Mouse (Mus musculus): Measurements from ENCODE around the gene Slamf1. TPM values are rescaled to one million over a fixed set of nuclear protein-coding genes. Genes with fewer than 3 reads are reported as not detected.

The Slamf1 gene
- polyA plus RNA-seq, 1 experiment = 20.5 TPM

- Histone ChIP-seq H3K27ac (ENCODE audit: control insufficient read depth, insufficient read depth, low read length) (peak overlapping the region; percentile 75), H3K36me3 (ENCODE audit: control insufficient read depth, insufficient read depth, low read length) (peaks cover 47% of the 10 kb centered on the region), H3K27me3 (ENCODE audit: control insufficient read depth, insufficient read depth, low read length) (no peaks in the 10 kb centered on the region), H3K4me1 (replicated peaks; ENCODE audit: control insufficient read depth, insufficient read depth, low read length) (peaks cover 25% of the 10 kb centered on the region), H3K4me3 (ENCODE audit: control insufficient read depth, insufficient read depth, low read length) (no peak overlapping the region)
- WGBS = 26% methylated on average over 5 of the region's 5 CpGs
- peak; percentile 77 for DNase-seq
- TF ChIP-seq CTCF (IDR thresholded peaks at IDR 0.05; ENCODE audit: borderline replicate concordance, control insufficient read depth, extremely low read depth, insufficient read depth, low read length, poor library complexity) (no peak), POLR2A (IDR thresholded peaks at IDR 0.05; ENCODE audit: control insufficient read depth, extremely low read depth, insufficient read depth, low read length, poor library complexity) (no peak)
These were observed 15.5 kb downstream of the Slamf1 start for GRCm38 (mm10) chr1:171782287-171782915.

- DNase-seq = no peak
- no peak for TF ChIP-seq POLR2A (IDR thresholded peaks at IDR 0.05; ENCODE audit: control insufficient read depth, extremely low read depth, insufficient read depth, low read length, poor library complexity)
- no peak for TF ChIP-seq CTCF (IDR thresholded peaks at IDR 0.05; ENCODE audit: borderline replicate concordance, control insufficient read depth, extremely low read depth, insufficient read depth, low read length, poor library complexity)
- Histone ChIP-seq H3K36me3 (ENCODE audit: control insufficient read depth, insufficient read depth, low read length) (peaks cover 48% of the 10 kb centered on the region), H3K4me1 (replicated peaks; ENCODE audit: control insufficient read depth, insufficient read depth, low read length) (peaks cover 27% of the 10 kb centered on the region), H3K27me3 (ENCODE audit: control insufficient read depth, insufficient read depth, low read length) (no peaks in the 10 kb centered on the region), H3K27ac (ENCODE audit: control insufficient read depth, insufficient read depth, low read length) (no peak overlapping the region), H3K4me3 (ENCODE audit: control insufficient read depth, insufficient read depth, low read length) (no peak overlapping the region)
- WGBS = 83% methylated on average over 1 of the region's 1 CpGs
These were observed 18.9 kb downstream of the Slamf1 start for GRCm38 (mm10) chr1:171785871-171786270.

- no peak for TF ChIP-seq CTCF (IDR thresholded peaks at IDR 0.05; ENCODE audit: borderline replicate concordance, control insufficient read depth, extremely low read depth, insufficient read depth, low read length, poor library complexity)
- TF ChIP-seq POLR2A (IDR thresholded peaks at IDR 0.05; ENCODE audit: control insufficient read depth, extremely low read depth, insufficient read depth, low read length, poor library complexity) = no peak
- Histone ChIP-seq H3K36me3 (ENCODE audit: control insufficient read depth, insufficient read depth, low read length) (peaks cover 53% of the 10 kb centered on the region), H3K27ac (ENCODE audit: control insufficient read depth, insufficient read depth, low read length) (no peak overlapping the region), H3K4me1 (replicated peaks; ENCODE audit: control insufficient read depth, insufficient read depth, low read length) (peaks cover 22% of the 10 kb centered on the region), H3K4me3 (ENCODE audit: control insufficient read depth, insufficient read depth, low read length) (no peak overlapping the region), H3K27me3 (ENCODE audit: control insufficient read depth, insufficient read depth, low read length) (no peaks in the 10 kb centered on the region)
- WGBS = 89% methylated on average over 6 of the region's 6 CpGs
- DNase-seq = no peak
These were observed 20.5 kb downstream of the Slamf1 start for GRCm38 (mm10) chr1:171787281-171788015.

GRCm38 (mm10) chr1:171788461-171789283 lies 21.7 kb downstream of the Slamf1 start:
- DNase-seq = peak; percentile 59
- no peak for TF ChIP-seq POLR2A (IDR thresholded peaks at IDR 0.05; ENCODE audit: control insufficient read depth, extremely low read depth, insufficient read depth, low read length, poor library complexity)
- no peak for TF ChIP-seq CTCF (IDR thresholded peaks at IDR 0.05; ENCODE audit: borderline replicate concordance, control insufficient read depth, extremely low read depth, insufficient read depth, low read length, poor library complexity)
- H3K36me3 ChIP-seq (ENCODE audit: control insufficient read depth, insufficient read depth, low read length) = peaks cover 62% of the 10 kb centered on the region
- H3K27me3 ChIP-seq (ENCODE audit: control insufficient read depth, insufficient read depth, low read length) = no peaks in the 10 kb centered on the region
- H3K27ac ChIP-seq (ENCODE audit: control insufficient read depth, insufficient read depth, low read length) = peak overlapping the region; percentile 25; the same call in 1 of the 2 replicates
- 39% methylated on average over 12 of the region's 12 CpGs for WGBS
- H3K4me1 ChIP-seq (replicated peaks; ENCODE audit: control insufficient read depth, insufficient read depth, low read length) = peaks cover 22% of the 10 kb centered on the region
- no peak overlapping the region for H3K4me3 ChIP-seq (ENCODE audit: control insufficient read depth, insufficient read depth, low read length)

- H3K27ac ChIP-seq (ENCODE audit: control insufficient read depth, insufficient read depth, low read length) = no peak overlapping the region; the same call in 1 of the 2 replicates
- no peaks in the 10 kb centered on the region for H3K27me3 ChIP-seq (ENCODE audit: control insufficient read depth, insufficient read depth, low read length)
- DNase-seq = no peak
- H3K36me3 ChIP-seq (ENCODE audit: control insufficient read depth, insufficient read depth, low read length) = peaks cover 67% of the 10 kb centered on the region
- TF ChIP-seq CTCF (IDR thresholded peaks at IDR 0.05; ENCODE audit: borderline replicate concordance, control insufficient read depth, extremely low read depth, insufficient read depth, low read length, poor library complexity) (no peak), POLR2A (IDR thresholded peaks at IDR 0.05; ENCODE audit: control insufficient read depth, extremely low read depth, insufficient read depth, low read length, poor library complexity) (no peak)
- H3K4me3 ChIP-seq (ENCODE audit: control insufficient read depth, insufficient read depth, low read length) = no peak overlapping the region
- peaks cover 19% of the 10 kb centered on the region for H3K4me1 ChIP-seq (replicated peaks; ENCODE audit: control insufficient read depth, insufficient read depth, low read length)
- 40% methylated on average over 3 of the region's 3 CpGs for WGBS
These were observed 22.5 kb downstream of the Slamf1 start for GRCm38 (mm10) chr1:171789407-171789806.

GRCm38 (mm10) chr1:171791491-171791890 lies 24.6 kb downstream of the Slamf1 start:
- Histone ChIP-seq H3K4me3 (ENCODE audit: control insufficient read depth, insufficient read depth, low read length) (no peak overlapping the region), H3K27ac (ENCODE audit: control insufficient read depth, insufficient read depth, low read length) (no peak overlapping the region), H3K27me3 (ENCODE audit: control insufficient read depth, insufficient read depth, low read length) (no peaks in the 10 kb centered on the region), H3K36me3 (ENCODE audit: control insufficient read depth, insufficient read depth, low read length) (peaks cover 67% of the 10 kb centered on the region), H3K4me1 (replicated peaks; ENCODE audit: control insufficient read depth, insufficient read depth, low read length) (peaks cover 10% of the 10 kb centered on the region)
- 96% methylated on average over 3 of the region's 3 CpGs for WGBS
- DNase-seq = no peak
- TF ChIP-seq POLR2A (IDR thresholded peaks at IDR 0.05; ENCODE audit: control insufficient read depth, extremely low read depth, insufficient read depth, low read length, poor library complexity) = no peak
- no peak for TF ChIP-seq CTCF (IDR thresholded peaks at IDR 0.05; ENCODE audit: borderline replicate concordance, control insufficient read depth, extremely low read depth, insufficient read depth, low read length, poor library complexity)
